ENCODE assay signal across 28 mouse cellular contexts in the genomic region with DNA sequence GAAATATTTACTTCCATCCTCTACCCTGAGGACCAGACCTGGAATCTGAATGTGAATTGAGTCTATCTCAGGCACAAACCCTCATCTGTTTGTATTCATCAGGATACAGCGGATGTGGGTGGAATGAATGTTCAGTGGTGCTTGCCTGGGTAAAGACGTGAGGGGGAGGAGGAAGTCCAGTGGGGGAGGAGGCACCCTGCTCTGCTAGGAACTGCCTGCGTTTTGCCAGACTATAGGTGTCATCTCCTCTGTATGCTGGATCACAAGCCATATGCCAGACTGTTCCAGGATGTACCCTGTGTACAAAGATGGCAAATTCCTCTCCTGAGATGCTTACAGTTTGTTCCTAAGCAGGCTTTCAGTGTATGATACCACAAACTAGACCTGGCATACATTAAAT.
DNase-seq lines count a peak whose midpoint lies in the region; TF ChIP-seq lines count a peak whose summit lies in the region.
"Had no signal": no experiment of that assay in that cellular context is flagged by ENCODE, and none has a peak within 500 bp of the region (broad histone marks: within the 10 kb centered on the region; RNA-seq: fewer than 3 reads in every experiment).

No protein-coding gene starts in this region.

- WGBS in heart, embryonic 10.5 days: 75% methylated on average over 3 of the region's 3 CpGs

- no peak overlapping the region for H3K27ac ChIP-seq in left cerebral cortex, adult 2 months
- no peak overlapping the region for H3K27ac ChIP-seq in heart, embryonic 10.5 days
- H3K27ac ChIP-seq: embryonic facial prominence, embryonic 10.5 days; embryonic facial prominence, embryonic 15.5 days; forebrain, embryonic 12.5 days; gastrocnemius, adult 2 months; heart, embryonic 13.5 days; hindbrain, embryonic 14.5 days; liver, embryonic 12.5 days; neural tube, embryonic 12.5 days had no signal

- DNase-seq in layer of hippocampus, adult 9-11 months: peak; percentile 22
- no peak for DNase-seq in layer of hippocampus, adult 9-10 months (ENCODE audit: low spot score)
- DNase-seq in right cerebral cortex, adult 2 months (ENCODE audit: low spot score in 2 of 2): peak; percentile 51 to 52
- DNase-seq in right cerebral cortex, postnatal 14 days: no peak
- peak; percentile 19 to 20 for DNase-seq in left cerebral cortex, adult 2 months (ENCODE audit: extremely low spot score in 1 of 2, low spot score in 2 of 2)
- DNase-seq in right cerebral cortex, postnatal 36 days (ENCODE audit: low spot score in 2 of 2): peak; percentile 32 to 70
- no peak for DNase-seq in heart, embryonic 10.5 days (ENCODE audit: low spot score)
- DNase-seq in lung, postnatal 25 days (ENCODE audit: low spot score): no peak
- DNase-seq: adrenal gland, postnatal 36 days; cerebellum, adult 2 months; cerebellum, postnatal 14 days; forebrain, postnatal 0 days; gastrocnemius, adult 2 months; gastrocnemius, postnatal 36 days; heart, adult 18-20 months; heart, postnatal 10 days; kidney, adult 9 months; kidney, postnatal 10 days; liver, postnatal 0 days; lung, postnatal 4 days had no signal

- no peaks in the 10 kb centered on the region for H3K27me3 ChIP-seq in heart, embryonic 10.5 days (ENCODE audit: insufficient read depth, poor library complexity, severe bottlenecking)
- H3K27me3 ChIP-seq: embryonic facial prominence, embryonic 15.5 days; forebrain, embryonic 12.5 days; heart, embryonic 13.5 days; liver, embryonic 12.5 days; neural tube, embryonic 12.5 days had no signal

- intact Hi-C loops in left cerebral cortex, adult 2 months (cut with DNase I): no loop called here

- H3K36me3 ChIP-seq in heart, embryonic 10.5 days: no peaks in the 10 kb centered on the region
- H3K36me3 ChIP-seq: embryonic facial prominence, embryonic 10.5 days; embryonic facial prominence, embryonic 15.5 days; forebrain, embryonic 12.5 days; heart, embryonic 13.5 days; liver, embryonic 12.5 days; neural tube, embryonic 12.5 days had no signal

- H3K4me1 ChIP-seq in heart, embryonic 10.5 days: no peaks in the 10 kb centered on the region
- H3K4me1 ChIP-seq: embryonic facial prominence, embryonic 10.5 days; embryonic facial prominence, embryonic 15.5 days; forebrain, embryonic 12.5 days; heart, embryonic 13.5 days; liver, embryonic 12.5 days; neural tube, embryonic 12.5 days had no signal

- H3K4me3 ChIP-seq in left cerebral cortex, adult 2 months: no peak overlapping the region
- no peak overlapping the region for H3K4me3 ChIP-seq in heart, embryonic 10.5 days
- H3K4me3 ChIP-seq: embryonic facial prominence, embryonic 10.5 days; embryonic facial prominence, embryonic 15.5 days; forebrain, embryonic 12.5 days; gastrocnemius, adult 2 months; heart, embryonic 13.5 days; liver, embryonic 12.5 days; myocyte; neural tube, embryonic 12.5 days had no signal

- no peak for TF ChIP-seq CTCF in left cerebral cortex, adult 2 months (IDR thresholded peaks at IDR 0.05)

- H3K9me3 ChIP-seq in heart, embryonic 10.5 days: no peaks in the 10 kb centered on the region
- H3K9me3 ChIP-seq: embryonic facial prominence, embryonic 10.5 days; embryonic facial prominence, embryonic 15.5 days; forebrain, embryonic 12.5 days; liver, embryonic 12.5 days; neural tube, embryonic 12.5 days had no signal

Comparison
In these comparisons a context has a peak if more than half of its experiments do, and no peak if none do; other contexts are left out.
1. DNase-seq: peak in layer of hippocampus, adult 9-11 months (single experiment), right cerebral cortex, adult 2 months (2 of 2), left cerebral cortex, adult 2 months (2 of 2) and right cerebral cortex, postnatal 36 days (2 of 2); none in layer of hippocampus, adult 9-10 months (single experiment), right cerebral cortex, postnatal 14 days (single experiment), heart, embryonic 10.5 days (single experiment) and lung, postnatal 25 days (single experiment).